Mouse (Mus musculus) layer of hippocampus, adult 2 months (tissue): Measurements from ENCODE around the gene Cdkn2b. TPM values are rescaled to one million over a fixed set of nuclear protein-coding genes. Genes with fewer than 3 reads are reported as not detected.

Experiments
- DNase-seq, 2 experiments: peaks; one replicate each; pipeline ENCODE4 v3.0.0; 2022; ENCODE audit warnings: low spot score in 2 of 2
- H3K27ac ChIP-seq: fragments of 200-600 bp; 2 replicates; pipeline ENCODE4 v1.8.1; 2022
- H3K4me3 ChIP-seq: fragments of 200-600 bp; 2 replicates; pipeline ENCODE4 v1.8.1; 2022; ENCODE audit warnings: mild to moderate bottlenecking
- CTCF ChIP-seq: fragments of 200-600 bp; conservative IDR thresholded peaks from 2 replicates; pipeline ENCODE4 v1.8.1; 2022; ENCODE audit warnings: antibody characterized with exemption, mild to moderate bottlenecking, moderate library complexity
- total RNA-seq, 2 experiments: library from RNA; stranded (reverse); gene quantifications; 2 replicates each; pipeline ENCODE4 v1.2.3; 2021

The Cdkn2b gene
- total RNA-seq, 2 experiments from 2014 or later, result 1.3 to 1.4 TPM

- no peak for TF ChIP-seq CTCF
- Histone ChIP-seq H3K4me3 (no peak overlapping the region), H3K27ac (no peak overlapping the region)
- DNase-seq, result no peak
Observed at GRCm38 (mm10) chr4:89281236-89281635, 29.6 kb downstream of the Cdkn2b start.

DNA sequence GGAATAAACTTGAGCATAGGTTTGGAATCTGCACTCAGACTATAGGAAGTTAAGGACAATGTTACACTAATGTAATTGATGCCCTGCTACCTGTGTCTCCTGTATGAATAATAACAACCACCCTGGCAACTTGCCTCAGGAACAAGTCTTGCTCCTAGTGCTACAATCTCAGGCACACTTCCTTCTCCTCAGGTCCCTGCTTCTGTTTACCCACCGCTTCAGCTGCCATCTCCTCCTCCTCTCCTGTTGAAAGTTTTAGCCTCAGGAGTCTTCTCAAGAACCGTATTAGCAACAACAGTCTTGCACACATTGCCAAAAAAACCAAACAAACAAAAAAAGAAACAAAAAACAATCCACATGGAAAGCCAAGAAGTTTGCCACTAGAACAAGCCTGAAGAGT, 31.2 kb downstream of the Cdkn2b start:
- TF ChIP-seq CTCF, result no peak
- DNase-seq, result no peak
- no peak overlapping the region for H3K4me3 ChIP-seq
- H3K27ac ChIP-seq, result no peak overlapping the region

GRCm38 (mm10) chr4:89277381-89277940, 33.4 kb downstream of the Cdkn2b start:
- DNase-seq, result no peak
- Histone ChIP-seq H3K27ac (no peak overlapping the region), H3K4me3 (no peak overlapping the region)
- no peak for TF ChIP-seq CTCF

DNA sequence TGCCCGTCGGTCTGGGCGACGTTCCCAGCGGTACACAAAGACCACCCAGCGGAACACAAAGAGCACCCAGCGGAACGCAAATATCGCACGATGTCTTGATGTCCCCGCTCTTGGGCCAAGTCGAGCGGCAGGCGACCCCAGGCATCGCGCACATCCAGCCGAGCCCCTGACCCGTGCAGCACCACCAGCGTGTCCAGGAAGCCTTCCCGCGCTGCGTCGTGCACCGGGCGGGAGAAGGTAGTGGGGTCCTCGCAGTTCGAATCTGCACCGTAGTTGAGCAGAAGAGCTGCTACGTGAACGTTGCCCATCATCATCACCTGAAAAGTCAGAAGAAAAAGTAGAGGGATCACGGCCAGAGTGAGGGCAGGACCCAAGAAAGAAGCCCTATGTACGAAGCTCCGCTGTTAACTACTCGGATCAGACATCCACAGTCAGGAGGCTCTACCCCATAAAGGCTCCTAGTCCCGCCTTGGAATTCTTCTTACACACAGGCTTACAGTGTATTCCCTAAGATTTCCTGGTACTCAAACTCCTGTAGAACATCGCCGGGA, 34.1 kb downstream of the Cdkn2b start:
- no peak for DNase-seq
- no peak overlapping the region for H3K27ac ChIP-seq
- H3K4me3 ChIP-seq, result no peak overlapping the region
- TF ChIP-seq CTCF, result no peak

GRCm38 (mm10) chr4:89275811-89276584, 34.8 kb downstream of the Cdkn2b start:
- Histone ChIP-seq H3K27ac (no peak overlapping the region), H3K4me3 (no peak overlapping the region)
- no peak for DNase-seq
- no peak for TF ChIP-seq CTCF

DNA sequence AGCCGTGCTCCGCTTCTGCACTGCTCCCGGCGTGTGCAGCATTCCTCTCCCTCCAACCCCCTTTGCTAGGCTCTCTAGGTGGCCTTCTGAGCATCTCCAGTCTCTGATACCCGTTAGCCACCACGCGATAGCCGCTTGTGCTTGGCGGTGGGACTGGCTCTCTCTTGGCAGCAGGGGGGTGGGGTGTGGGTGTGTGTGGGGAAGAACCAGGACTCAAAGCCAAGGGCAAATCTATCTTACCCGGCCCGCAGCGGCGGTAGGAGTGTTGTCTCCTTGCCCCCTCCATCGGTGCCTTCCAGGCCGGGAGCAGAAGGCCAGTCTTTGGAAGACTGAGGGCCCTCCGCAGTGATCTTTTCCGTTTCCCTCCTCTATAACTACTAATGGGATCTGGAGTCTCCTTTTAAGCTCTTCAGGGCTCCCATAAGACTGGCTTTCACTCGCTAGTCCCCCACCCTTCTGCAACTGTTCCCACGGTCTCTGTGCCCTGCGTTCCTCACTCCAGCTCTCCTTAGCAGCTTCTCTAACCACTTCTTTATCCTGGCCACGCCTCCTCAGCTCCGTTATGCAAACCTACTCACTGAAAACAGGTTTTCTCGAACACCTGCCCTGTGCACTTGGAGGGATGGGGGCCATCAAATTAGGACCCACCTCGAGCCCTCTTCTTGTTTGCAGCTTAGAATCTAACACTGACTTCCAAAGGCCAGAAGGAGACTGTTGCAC, 35.9 kb downstream of the Cdkn2b start:
- H3K4me3 ChIP-seq, result no peak overlapping the region
- H3K27ac ChIP-seq, result no peak overlapping the region
- DNase-seq, result no peak
- no peak for TF ChIP-seq CTCF

GRCm38 (mm10) chr4:89274006-89274405, 36.8 kb downstream of the Cdkn2b start:
- H3K4me3 ChIP-seq, result no peak overlapping the region
- H3K27ac ChIP-seq, result no peak overlapping the region
- DNase-seq, result no peak
- TF ChIP-seq CTCF, result no peak

GRCm38 (mm10) chr4:89273585-89273984, 37.3 kb downstream of the Cdkn2b start:
- no peak overlapping the region for H3K4me3 ChIP-seq
- no peak for TF ChIP-seq CTCF
- H3K27ac ChIP-seq, result no peak overlapping the region
- no peak for DNase-seq

GRCm38 (mm10) chr4:89272961-89273540, 37.8 kb downstream of the Cdkn2b start:
- DNase-seq, result no peak
- Histone ChIP-seq H3K27ac (no peak overlapping the region), H3K4me3 (no peak overlapping the region)
- no peak for TF ChIP-seq CTCF

DNA sequence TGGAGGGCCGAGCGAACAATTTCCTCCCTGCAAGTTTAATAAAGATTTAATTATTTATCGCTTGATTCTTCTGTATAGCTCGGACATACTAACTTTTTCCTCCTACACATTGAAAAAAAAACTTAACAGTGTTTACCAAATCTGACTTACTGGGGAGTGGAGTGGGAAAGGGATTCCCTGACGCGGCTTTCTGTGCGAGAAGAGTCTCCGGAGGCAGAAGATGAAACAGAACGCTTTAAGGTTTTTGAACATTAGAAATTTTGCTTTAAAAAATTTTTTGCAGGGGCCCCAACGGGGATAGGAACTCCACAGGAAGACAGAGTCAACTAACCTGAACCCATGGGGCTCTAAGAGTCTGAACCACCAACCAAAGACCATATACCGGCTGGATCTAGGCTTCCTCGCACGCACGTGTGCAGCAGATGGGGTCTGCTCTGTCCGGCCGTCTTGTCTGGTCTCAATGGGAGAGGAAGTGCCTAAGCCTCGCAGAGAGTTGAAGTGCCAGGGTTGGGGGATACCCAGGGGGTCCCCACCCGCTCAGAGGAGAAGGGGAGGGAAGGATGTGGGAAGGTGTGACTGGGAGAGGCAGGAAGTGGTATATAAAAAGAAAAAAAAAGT, 38.6 kb downstream of the Cdkn2b start:
- DNase-seq, result no peak
- Histone ChIP-seq H3K4me3 (no peak overlapping the region), H3K27ac (no peak overlapping the region)
- no peak for TF ChIP-seq CTCF

GRCm38 (mm10) chr4:89257768-89258167, 53.1 kb downstream of the Cdkn2b start:
- TF ChIP-seq CTCF, result no peak
- no peak for DNase-seq
- no peak overlapping the region for H3K4me3 ChIP-seq
- no peak overlapping the region for H3K27ac ChIP-seq

Other genes with a start within 250 kb of the Cdkn2b start
- gene Mtap, start 173.9 kb downstream of the Cdkn2b start, total RNA-seq, result 10 to 100 TPM; 10.2 to 10.4 TPM
- not detected for gene Cdkn2a, start 16.4 kb downstream of the Cdkn2b start, total RNA-seq